Mouse (Mus musculus): ENCODE data around the gene Prss8.

DNA sequence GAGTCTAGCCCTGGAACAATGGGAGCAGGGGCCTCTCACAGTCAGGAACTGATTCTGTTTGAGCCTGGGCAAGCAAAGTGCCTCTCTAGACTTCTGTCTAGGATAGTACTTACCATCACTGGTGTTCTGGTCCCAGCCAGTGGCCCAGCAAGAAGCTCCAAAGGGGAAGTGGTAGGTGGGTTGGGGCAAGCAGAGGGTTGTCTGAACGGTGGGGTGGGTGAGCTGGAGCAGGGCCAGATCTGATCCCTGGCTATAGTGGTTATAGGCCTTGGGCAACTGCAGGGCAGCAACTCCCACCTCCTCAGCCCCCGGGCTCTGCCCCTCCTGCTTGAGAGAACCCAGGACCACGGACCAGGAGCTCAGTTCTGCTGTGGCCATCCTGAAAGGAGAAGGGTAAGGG is 41.1 kb downstream of the Prss8 start:
- TF ChIP-seq CTCF (IDR thresholded peaks at IDR 0.05; ENCODE audit: borderline replicate concordance, control insufficient read depth, extremely low read depth, insufficient read depth, low read length, poor library complexity) (no peak), POLR2A (IDR thresholded peaks at IDR 0.05; ENCODE audit: control insufficient read depth, extremely low read depth, insufficient read depth, low read length, poor library complexity) (no peak)

All from thymus, adult 2 months (tissue).